Mouse (Mus musculus): ENCODE results near the gene Mmp9.

GRCm38 (mm10) chr2:164967761-164968440, 27.3 kb downstream of the Mmp9 start:
- TF ChIP-seq CTCF (IDR thresholded peaks at IDR 0.05; ENCODE audit: low read depth, low read length): no peak
- TF ChIP-seq TAL1 (conservative IDR thresholded peaks at IDR 0.05; ENCODE audit: low read depth, low read length): no peak
- TF ChIP-seq GATA1 (IDR thresholded peaks at IDR 0.05; ENCODE audit: borderline replicate concordance, low read length): no peak

Measured in G1E (cell line).